Mouse (Mus musculus) midbrain, embryonic 14.5 days (tissue): ENCODE measurements around the gene Nell1. TPM values are rescaled to one million over a fixed set of nuclear protein-coding genes. Genes with fewer than 3 reads are reported as not detected.

Experiments used
- ATAC-seq: fragments of 200-750 bp; cut with Nextera tagmentation; 2 replicates; pipeline ENCODE4 v1.8.0; 2017; ENCODE audit warnings: moderate number of reproducible peaks, moderate library complexity; ENCODE audit not compliant: low FRiP score, low TSS enrichment
- DNase-seq: peaks from one replicate; pipeline ENCODE4 v3.0.0-alpha.2; 2015
- H3K27ac ChIP-seq: fragments of 300-500 bp; sonication (generic); replicated peaks from 2 replicates; pipeline ENCODE4 v1.5.1; 2014; ENCODE audit warnings: mild to moderate bottlenecking, low read depth, low read length, moderate library complexity
- H3K27me3 ChIP-seq: fragments of 300-500 bp; sonication (generic); 2 replicates; pipeline ENCODE4 v1.6.1; 2014; ENCODE audit warnings: low read length, control low read depth, mixed read lengths; ENCODE audit not compliant: control insufficient read depth, insufficient read depth
- H3K36me3 ChIP-seq: fragments of 300-500 bp; sonication (generic); 2 replicates; pipeline ENCODE4 v1.6.1; 2014; ENCODE audit warnings: low read length, control low read depth; ENCODE audit not compliant: control insufficient read depth, insufficient read depth
- H3K4me1 ChIP-seq: fragments of 300-500 bp; sonication (generic); 2 replicates; pipeline ENCODE4 v1.6.1; 2014; ENCODE audit warnings: mild to moderate bottlenecking, antibody characterized with exemption, low read length, control low read depth; ENCODE audit not compliant: control insufficient read depth, insufficient read depth
- H3K4me2 ChIP-seq: fragments of 300-500 bp; sonication (generic); 2 replicates; pipeline ENCODE4 v1.6.1; 2014; ENCODE audit warnings: mild to moderate bottlenecking, low read length, moderate library complexity
- H3K4me3 ChIP-seq: fragments of 300-500 bp; sonication (generic); replicated peaks from 2 replicates; pipeline ENCODE4 v1.5.1; 2014; ENCODE audit warnings: low read depth, low read length
- H3K9ac ChIP-seq: fragments of 300-500 bp; sonication (generic); replicated peaks from 2 replicates; pipeline ENCODE4 v1.6.1; 2014; ENCODE audit warnings: mild to moderate bottlenecking, low read length, moderate library complexity
- H3K9me3 ChIP-seq: fragments of 300-500 bp; sonication (generic); 2 replicates; pipeline ENCODE4 v1.6.1; 2016; ENCODE audit warnings: low read length, control low read depth, mixed read lengths; ENCODE audit not compliant: control insufficient read depth
- WGBS: fragments of 180-500 bp; shearing (Covaris S2); extraction: QIAGEN DNeasy Blood & Tissue Kit; methylation state at CpG from one replicate; pipeline ENCODE4 v1.1.7; 2014; 5-methylcytosine and 5-hydroxymethylcytosine counted together
- polyA plus RNA-seq: library from polyadenylated mRNA; unstranded; fragments of >200 nt; fragmentation: Nextera tagmentation; extraction: Ambion mirVana; gene quantifications from 2 replicates; pipeline ENCODE4 v1.2.1, GENCODE M21; 2014

The Nell1 gene
- polyA plus RNA-seq, 1 experiment from 2014 or later: 21.3 TPM

GRCm38 (mm10) chr7:50374876-50375275, 400.2 kb downstream of the Nell1 start:
- ATAC-seq (no peak), DNase-seq (no peak)
- Histone ChIP-seq H3K9me3 (no peaks in the 10 kb centered on the region), H3K4me2 (no peak overlapping the region), H3K27ac (no peak overlapping the region), H3K36me3 (no peaks in the 10 kb centered on the region), H3K4me3 (no peak overlapping the region), H3K27me3 (no peaks in the 10 kb centered on the region), H3K9ac (no peak overlapping the region), H3K4me1 (no peaks in the 10 kb centered on the region)
- 90% methylated on average over 4 of the region's 4 CpGs for WGBS

- WGBS: 54% methylated on average over 2 of the region's 2 CpGs
- Histone ChIP-seq H3K36me3 (no peaks in the 10 kb centered on the region), H3K9me3 (no peaks in the 10 kb centered on the region), H3K27ac (no peak overlapping the region), H3K4me3 (no peak overlapping the region), H3K4me2 (no peak overlapping the region), H3K9ac (no peak overlapping the region), H3K4me1 (no peaks in the 10 kb centered on the region), H3K27me3 (no peaks in the 10 kb centered on the region)
- peak; percentile 51 for DNase-seq
- ATAC-seq: no peak
Observed at GRCm38 (mm10) chr7:50410421-50410820, 435.8 kb downstream of the Nell1 start.

GRCm38 (mm10) chr7:50419976-50420375, 445.3 kb downstream of the Nell1 start:
- Histone ChIP-seq H3K9me3 (no peaks in the 10 kb centered on the region), H3K27ac (no peak overlapping the region), H3K36me3 (no peaks in the 10 kb centered on the region), H3K4me3 (no peak overlapping the region), H3K27me3 (no peaks in the 10 kb centered on the region), H3K4me2 (no peak overlapping the region), H3K9ac (no peak overlapping the region), H3K4me1 (no peaks in the 10 kb centered on the region)
- ATAC-seq: no peak
- WGBS: 78% methylated on average over 2 of the region's 2 CpGs
- DNase-seq: no peak

- H3K4me2 ChIP-seq: no peak overlapping the region
- no peak for ATAC-seq
- H3K4me3 ChIP-seq: no peak overlapping the region
- H3K9me3 ChIP-seq: no peaks in the 10 kb centered on the region
- no peaks in the 10 kb centered on the region for H3K27me3 ChIP-seq
- 71% methylated on average over 1 of the region's 1 CpGs for WGBS
- H3K4me1 ChIP-seq: no peaks in the 10 kb centered on the region
- H3K27ac ChIP-seq: no peak overlapping the region
- H3K36me3 ChIP-seq: no peaks in the 10 kb centered on the region
- no peak for DNase-seq
- H3K9ac ChIP-seq: no peak overlapping the region
Observed at GRCm38 (mm10) chr7:50422422-50423195, 447.9 kb downstream of the Nell1 start.

GRCm38 (mm10) chr7:50429725-50430124, 455.1 kb downstream of the Nell1 start:
- H3K27ac ChIP-seq: no peak overlapping the region
- DNase-seq (no peak), ATAC-seq (no peak)
- no peaks in the 10 kb centered on the region for H3K36me3 ChIP-seq
- no peak overlapping the region for H3K4me2 ChIP-seq
- H3K27me3 ChIP-seq: no peaks in the 10 kb centered on the region
- no peak overlapping the region for H3K9ac ChIP-seq
- H3K9me3 ChIP-seq: no peaks in the 10 kb centered on the region
- WGBS: 90% methylated on average over 5 of the region's 5 CpGs
- no peak overlapping the region for H3K4me3 ChIP-seq
- H3K4me1 ChIP-seq: no peaks in the 10 kb centered on the region

GRCm38 (mm10) chr7:50441237-50441636, 466.6 kb downstream of the Nell1 start:
- no peak overlapping the region for H3K27ac ChIP-seq

GRCm38 (mm10) chr7:50447316-50447715, 472.7 kb downstream of the Nell1 start:
- ATAC-seq (no peak), DNase-seq (no peak)
- no peaks in the 10 kb centered on the region for H3K36me3 ChIP-seq
- H3K9ac ChIP-seq: no peak overlapping the region
- no peak overlapping the region for H3K27ac ChIP-seq
- no peak overlapping the region for H3K4me2 ChIP-seq
- H3K9me3 ChIP-seq: no peaks in the 10 kb centered on the region
- 88% methylated on average over 4 of the region's 4 CpGs for WGBS
- H3K4me3 ChIP-seq: no peak overlapping the region
- no peaks in the 10 kb centered on the region for H3K4me1 ChIP-seq
- no peaks in the 10 kb centered on the region for H3K27me3 ChIP-seq

More at GRCm38 (mm10) chr7:50441237-50441636, 466.6 kb downstream of the Nell1 start:
- H3K4me1 ChIP-seq: no peaks in the 10 kb centered on the region
- no peak overlapping the region for H3K9ac ChIP-seq
- DNase-seq (no peak), ATAC-seq (no peak)
- no peak overlapping the region for H3K4me3 ChIP-seq
- H3K27me3 ChIP-seq: no peaks in the 10 kb centered on the region
- H3K36me3 ChIP-seq: no peaks in the 10 kb centered on the region
- no peak overlapping the region for H3K4me2 ChIP-seq
- no peaks in the 10 kb centered on the region for H3K9me3 ChIP-seq

GRCm38 (mm10) chr7:50467742-50468141, 493.1 kb downstream of the Nell1 start:
- Histone ChIP-seq H3K9me3 (no peaks in the 10 kb centered on the region), H3K4me2 (no peak overlapping the region), H3K36me3 (no peaks in the 10 kb centered on the region), H3K27ac (no peak overlapping the region), H3K27me3 (no peaks in the 10 kb centered on the region), H3K9ac (no peak overlapping the region), H3K4me1 (no peaks in the 10 kb centered on the region), H3K4me3 (no peak overlapping the region)
- ATAC-seq (no peak), DNase-seq (no peak)
- 95% methylated on average over 6 of the region's 6 CpGs for WGBS

- no peak overlapping the region for H3K4me2 ChIP-seq
- WGBS: 89% methylated on average over 3 of the region's 3 CpGs
- H3K36me3 ChIP-seq: no peaks in the 10 kb centered on the region
Observed at GRCm38 (mm10) chr7:50470555-50470954, 495.9 kb downstream of the Nell1 start.

More at GRCm38 (mm10) chr7:50470555-50470954, 495.9 kb downstream of the Nell1 start:
- DNase-seq (no peak), ATAC-seq (no peak)
- H3K27me3 ChIP-seq: no peaks in the 10 kb centered on the region
- no peaks in the 10 kb centered on the region for H3K4me1 ChIP-seq
- H3K4me3 ChIP-seq: no peak overlapping the region
- no peak overlapping the region for H3K27ac ChIP-seq
- no peak overlapping the region for H3K9ac ChIP-seq
- H3K9me3 ChIP-seq: no peaks in the 10 kb centered on the region
